Mouse (Mus musculus) adrenal gland, postnatal 10 days (tissue): ENCODE data around the gene St3gal3. TPM values are rescaled to one million over a fixed set of nuclear protein-coding genes. Genes with fewer than 3 reads are reported as not detected.
A peak's percentile ranks its signal among the peaks of the same experiment; 100 is the strongest.

Experiments used
- DNase-seq: peaks from one replicate; pipeline ENCODE4 v3.0.0; 2021; ENCODE audit warnings: mixed read lengths
- total RNA-seq, 2 experiments: library from RNA; stranded (reverse); gene quantifications; 2 replicates each; pipeline ENCODE4 v1.2.3; 2021

The St3gal3 gene
- total RNA-seq, 2 experiments from 2014 or later: 30.5 to 32.0 TPM

GRCm38 (mm10) chr4:118141511-118141910 lies 6.8 kb upstream of the St3gal3 start:
- no peak for DNase-seq

- DNase-seq: peak; percentile 85
These were observed 4.2 kb upstream of the St3gal3 start for GRCm38 (mm10) chr4:118138891-118139290.

- no peak for DNase-seq
These were observed 3.1 kb upstream of the St3gal3 start for GRCm38 (mm10) chr4:118137857-118138256.

GRCm38 (mm10) chr4:118137311-118137710 lies 2.6 kb upstream of the St3gal3 start:
- DNase-seq: no peak

- DNase-seq: no peak
These were observed 700 bp upstream of the St3gal3 start for GRCm38 (mm10) chr4:118135414-118135813.

- no peak for DNase-seq
These were observed 3.4 kb downstream of the St3gal3 start for GRCm38 (mm10) chr4:118131329-118131728.

GRCm38 (mm10) chr4:118123030-118123704 lies 11.5 kb downstream of the St3gal3 start:
- no peak for DNase-seq

GRCm38 (mm10) chr4:118122078-118122477 lies 12.6 kb downstream of the St3gal3 start:
- DNase-seq: no peak

GRCm38 (mm10) chr4:118117565-118117964 lies 17.1 kb downstream of the St3gal3 start:
- no peak for DNase-seq

- DNase-seq: no peak
These were observed 18.6 kb downstream of the St3gal3 start for GRCm38 (mm10) chr4:118116098-118116497.

- DNase-seq: no peak
These were observed 19.6 kb downstream of the St3gal3 start for GRCm38 (mm10) chr4:118115132-118115531.

- DNase-seq: no peak
These were observed 22.1 kb downstream of the St3gal3 start for GRCm38 (mm10) chr4:118112601-118113000.

- DNase-seq: no peak
These were observed 25.1 kb downstream of the St3gal3 start for GRCm38 (mm10) chr4:118109649-118110048.

GRCm38 (mm10) chr4:118108779-118109178 lies 25.9 kb downstream of the St3gal3 start:
- DNase-seq: peak; percentile 14

GRCm38 (mm10) chr4:118105256-118106053 lies 29.3 kb downstream of the St3gal3 start:
- DNase-seq: no peak

- DNase-seq: no peak
These were observed 31.4 kb downstream of the St3gal3 start for GRCm38 (mm10) chr4:118103280-118103830.

- DNase-seq: no peak
These were observed 33.2 kb downstream of the St3gal3 start for GRCm38 (mm10) chr4:118101497-118101896.

GRCm38 (mm10) chr4:118099637-118100364 lies 34.9 kb downstream of the St3gal3 start:
- no peak for DNase-seq

GRCm38 (mm10) chr4:118098571-118098970 lies 36.1 kb downstream of the St3gal3 start:
- no peak for DNase-seq

GRCm38 (mm10) chr4:118096069-118096468 lies 38.6 kb downstream of the St3gal3 start:
- DNase-seq: no peak

- DNase-seq: no peak
These were observed 41.8 kb downstream of the St3gal3 start for GRCm38 (mm10) chr4:118092784-118093457.

GRCm38 (mm10) chr4:118090449-118090848 lies 44.3 kb downstream of the St3gal3 start:
- no peak for DNase-seq
